In the genomic region with DNA sequence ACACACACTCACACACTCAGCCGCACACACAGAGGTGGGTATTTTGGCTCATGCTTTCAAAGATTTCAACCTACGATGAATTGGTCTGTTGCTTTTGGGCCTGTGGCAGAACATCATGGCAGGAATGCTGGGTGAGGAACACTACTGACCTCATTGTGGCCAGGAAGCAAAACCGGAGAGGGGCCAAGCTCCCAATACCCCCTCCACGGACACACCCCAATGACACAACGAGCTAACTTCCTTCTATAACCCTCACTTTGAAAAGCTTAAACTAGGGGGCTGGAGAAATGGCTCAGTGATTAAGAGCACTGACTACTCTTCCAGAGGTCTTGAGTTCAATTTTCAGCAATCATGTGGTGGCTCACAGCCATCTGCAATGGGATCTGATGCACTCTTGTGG, we compare ENCODE assay signal across 35 mouse cellular contexts.
"Had no signal": no experiment of that assay in that cellular context is flagged by ENCODE, and none has a peak within 500 bp of the region (broad histone marks: within the 10 kb centered on the region; RNA-seq: fewer than 3 reads in every experiment).

No protein-coding gene starts in this region.

- H3K4me1 ChIP-seq: heart, embryonic 12.5 days; heart, embryonic 13.5 days; heart, embryonic 15.5 days; intestine, embryonic 15.5 days; kidney, embryonic 15.5 days had no signal

- H3K9me3 ChIP-seq: heart, embryonic 13.5 days; heart, embryonic 15.5 days; hindbrain, embryonic 10.5 days; hindbrain, embryonic 13.5 days; hindbrain, embryonic 15.5 days; intestine, embryonic 15.5 days; kidney, embryonic 15.5 days had no signal

- H3K9ac ChIP-seq: heart, embryonic 12.5 days; heart, embryonic 13.5 days; heart, embryonic 15.5 days; hindbrain, embryonic 12.5 days; hindbrain, embryonic 13.5 days; hindbrain, embryonic 14.5 days; hindbrain, embryonic 15.5 days; intestine, embryonic 15.5 days; kidney, embryonic 15.5 days had no signal

- H3K4me2 ChIP-seq: heart, embryonic 11.5 days; heart, embryonic 12.5 days; heart, embryonic 13.5 days; heart, embryonic 15.5 days; hindbrain, embryonic 12.5 days; hindbrain, embryonic 13.5 days; hindbrain, embryonic 14.5 days; hindbrain, embryonic 15.5 days; intestine, embryonic 15.5 days; kidney, embryonic 15.5 days had no signal

- H3K4me3 ChIP-seq: heart, embryonic 12.5 days; heart, embryonic 13.5 days; heart, embryonic 15.5 days; hindbrain, embryonic 10.5 days; hindbrain, embryonic 12.5 days; hindbrain, embryonic 13.5 days; hindbrain, embryonic 15.5 days; intestine, embryonic 15.5 days; kidney, embryonic 15.5 days; layer of hippocampus, adult 2 months; left cerebral cortex, adult 2 months had no signal

- ATAC-seq: hindbrain, embryonic 16.5 days; hindbrain, postnatal 0 days; inflammation-experienced regulatory T-cells, adult 6 months; intestine, embryonic 15.5 days; intestine, embryonic 16.5 days; intestine, postnatal 0 days had no signal

- H3K27me3 ChIP-seq: hindbrain, embryonic 12.5 days; hindbrain, embryonic 15.5 days; intestine, embryonic 15.5 days; kidney, embryonic 15.5 days had no signal

- H3K36me3 ChIP-seq: heart, embryonic 12.5 days; heart, embryonic 13.5 days; heart, embryonic 15.5 days; hindbrain, embryonic 10.5 days; hindbrain, embryonic 12.5 days; hindbrain, embryonic 13.5 days; hindbrain, embryonic 15.5 days; intestine, embryonic 15.5 days; kidney, embryonic 15.5 days had no signal

- H3K27ac ChIP-seq: heart, embryonic 13.5 days; heart, embryonic 15.5 days; hindbrain, embryonic 10.5 days; hindbrain, embryonic 12.5 days; hindbrain, embryonic 13.5 days; hindbrain, embryonic 14.5 days; hindbrain, embryonic 15.5 days; hindbrain, postnatal 0 days; intestine, embryonic 15.5 days; kidney, embryonic 15.5 days; kidney, postnatal 0 days; layer of hippocampus, adult 2 months; left cerebral cortex, adult 2 months had no signal

- DNase-seq: heart, postnatal 10 days; heart, postnatal 14 days; heart, postnatal 36 days; heart, postnatal 4 days; kidney, adult 11 months; kidney, adult 18-20 months; kidney, adult 2 months; kidney, adult 8-10 months; kidney, adult 9 months; kidney, postnatal 10 days; kidney, postnatal 14 days; kidney, postnatal 25 days; kidney, postnatal 36 days; kidney, postnatal 4 days; layer of hippocampus, adult 9-11 months; layer of hippocampus, postnatal 36 days had no signal
